Mouse (Mus musculus) forebrain, embryonic 11.5 days (tissue): ENCODE measurements around the gene Polr2c. TPM values are rescaled to one million over a fixed set of nuclear protein-coding genes. Genes with fewer than 3 reads are reported as not detected.

Source experiments
- ATAC-seq: fragments of 200-750 bp; cut with Nextera tagmentation; replicated peaks from 2 replicates; pipeline ENCODE4 v1.8.0; 2017; ENCODE audit warnings: moderate TSS enrichment; ENCODE audit not compliant: low FRiP score
- DNase-seq: peaks from one replicate; pipeline ENCODE4 v3.0.0-alpha.2; 2017; ENCODE audit warnings: low spot score
- H3K27ac ChIP-seq: fragments of 300-500 bp; sonication (generic); 2 replicates; pipeline ENCODE4 v1.5.1; 2014; ENCODE audit warnings: low read depth, low read length
- H3K27me3 ChIP-seq: fragments of 300-500 bp; sonication (generic); 2 replicates; pipeline ENCODE4 v1.6.1; 2014; ENCODE audit warnings: mild to moderate bottlenecking, low read length, mixed read lengths; ENCODE audit not compliant: control insufficient read depth, insufficient read depth
- H3K36me3 ChIP-seq: fragments of 300-500 bp; sonication (generic); 2 replicates; pipeline ENCODE4 v1.6.1; 2014; ENCODE audit warnings: mild to moderate bottlenecking, low read length, moderate library complexity, mixed read lengths; ENCODE audit not compliant: control insufficient read depth, insufficient read depth
- H3K4me1 ChIP-seq: fragments of 300-500 bp; sonication (generic); replicated peaks from 2 replicates; pipeline ENCODE4 v1.6.1; 2014; ENCODE audit warnings: low read length, mixed read lengths; ENCODE audit not compliant: control insufficient read depth, insufficient read depth
- H3K4me2 ChIP-seq: fragments of 300-500 bp; sonication (generic); 2 replicates; pipeline ENCODE4 v1.6.1; 2014; ENCODE audit warnings: low read depth, mild to moderate bottlenecking, low read length, moderate library complexity, mixed read lengths; ENCODE audit not compliant: severe bottlenecking
- H3K4me3 ChIP-seq: fragments of 300-500 bp; sonication (generic); 2 replicates; pipeline ENCODE4 v1.5.1; 2014; ENCODE audit warnings: low read depth, low read length
- H3K9ac ChIP-seq: fragments of 300-500 bp; sonication (generic); 2 replicates; pipeline ENCODE4 v1.6.1; 2014; ENCODE audit warnings: low read length
- H3K9me3 ChIP-seq: fragments of 300-500 bp; sonication (generic); 2 replicates; pipeline ENCODE4 v1.6.1; 2016; ENCODE audit warnings: low read length, mixed read lengths; ENCODE audit not compliant: control insufficient read depth
- whole genome bisulfite sequencing: fragments of 180-500 bp; shearing (Covaris S2); extraction: QIAGEN DNeasy Blood & Tissue Kit; methylation state at CpG from one replicate; pipeline ENCODE4 v1.1.7; 2014; 5-methylcytosine and 5-hydroxymethylcytosine counted together
- polyA plus RNA-seq: library from polyadenylated mRNA; unstranded; fragments of >200 nt; fragmentation: Nextera tagmentation; extraction: Ambion mirVana; gene quantifications from 2 replicates; pipeline ENCODE4 v1.2.1, GENCODE M21; 2014

The Polr2c gene
- polyA plus RNA-seq = 156 and 173 TPM in 2 replicates

GRCm38 (mm10) chr8:94857346-94858173, at the start of gene Polr2c:
Polr2c (plus strand) TSS chr8:94857450.
- H3K36me3 ChIP-seq = no peaks in the 10 kb centered on the region; the same call in 1 of the 2 replicates
- H3K9ac ChIP-seq = peak within 1 kb of the TSS; percentile 95

GRCm38 (mm10) chr8:94807506-94807905, 49.7 kb upstream of the Polr2c start:
- no peak overlapping the region for H3K9ac ChIP-seq
- peaks cover 1% of the 10 kb centered on the region; the same call in 1 of the 2 replicates for H3K4me1 ChIP-seq
- H3K9me3 ChIP-seq = no peaks in the 10 kb centered on the region
- 77% methylated on average over 7 of the region's 7 CpGs for WGBS
- no peak overlapping the region for H3K27ac ChIP-seq
- H3K27me3 ChIP-seq = no peaks in the 10 kb centered on the region
- no peak for DNase-seq
- no peak for ATAC-seq
- no peaks in the 10 kb centered on the region for H3K36me3 ChIP-seq
- no peak overlapping the region for H3K4me2 ChIP-seq
- H3K4me3 ChIP-seq = no peak overlapping the region

More at GRCm38 (mm10) chr8:94857346-94858173, at the start of gene Polr2c:
- ATAC-seq (peak; percentile 81), DNase-seq (peak; percentile 96)
- WGBS = under 1% methylated on average over 68 of the region's 68 CpGs
- 0 out of 2 replicates have a peak within 1 kb of the TSS, but pooled peaks have one; percentile 37 for H3K27ac ChIP-seq
- no peaks in the 10 kb centered on the region for H3K27me3 ChIP-seq
- H3K4me1 ChIP-seq = peaks cover 2% of the 10 kb centered on the region; the same call in 1 of the 2 replicates
- H3K4me3 ChIP-seq = peak within 1 kb of the TSS; percentile 95
- no peaks in the 10 kb centered on the region for H3K9me3 ChIP-seq
- H3K4me2 ChIP-seq = peak within 1 kb of the TSS; percentile 82

- Histone ChIP-seq H3K9ac (no peak overlapping the region), H3K27ac (no peak overlapping the region), H3K36me3 (no peaks in the 10 kb centered on the region), H3K4me2 (no peak overlapping the region), H3K4me1 (peaks cover 3% of the 10 kb centered on the region; the same call in 1 of the 2 replicates), H3K9me3 (no peaks in the 10 kb centered on the region), H3K27me3 (no peaks in the 10 kb centered on the region), H3K4me3 (no peak overlapping the region)
- DNase-seq = no peak
- no peak for ATAC-seq
- 86% methylated on average over 6 of the region's 6 CpGs for WGBS
Observed at GRCm38 (mm10) chr8:94808372-94808771, 48.9 kb upstream of the Polr2c start.

- H3K36me3 ChIP-seq = no peaks in the 10 kb centered on the region
- no peaks in the 10 kb centered on the region for H3K27me3 ChIP-seq
- WGBS = 72% methylated on average over 3 of the region's 3 CpGs
- no peak within 1 kb of the TSS for H3K4me2 ChIP-seq
- H3K4me1 ChIP-seq = peaks cover 3% of the 10 kb centered on the region; the same call in 1 of the 2 replicates
- no peak within 1 kb of the TSS for H3K27ac ChIP-seq
- no peak for DNase-seq
- H3K9ac ChIP-seq = no peak within 1 kb of the TSS
- H3K4me3 ChIP-seq = no peak within 1 kb of the TSS
- ATAC-seq = no peak
- H3K9me3 ChIP-seq = no peaks in the 10 kb centered on the region
Observed at GRCm38 (mm10) chr8:94810153-94810552, 47.1 kb upstream of the Polr2c start, which contains the start of gene Ccl17. Ccl17 (plus strand) TSS chr8:94810453.

GRCm38 (mm10) chr8:94810855-94811254, 46.4 kb upstream of the Polr2c start:
- no peaks in the 10 kb centered on the region for H3K36me3 ChIP-seq
- no peaks in the 10 kb centered on the region for H3K9me3 ChIP-seq
- no peaks in the 10 kb centered on the region for H3K27me3 ChIP-seq
- H3K4me2 ChIP-seq = no peak overlapping the region
- ATAC-seq (no peak), DNase-seq (no peak)
- H3K4me1 ChIP-seq = peaks cover 3% of the 10 kb centered on the region; the same call in 1 of the 2 replicates
- no peak overlapping the region for H3K9ac ChIP-seq
- H3K27ac ChIP-seq = no peak overlapping the region
- H3K4me3 ChIP-seq = no peak overlapping the region
- 92% methylated on average over 5 of the region's 5 CpGs for WGBS

- 74% methylated on average over 6 of the region's 6 CpGs for WGBS
- DNase-seq (no peak), ATAC-seq (no peak)
- Histone ChIP-seq H3K36me3 (no peaks in the 10 kb centered on the region), H3K27me3 (no peaks in the 10 kb centered on the region), H3K4me2 (no peak overlapping the region), H3K9ac (no peak overlapping the region), H3K4me1 (peaks cover 3% of the 10 kb centered on the region; the same call in 1 of the 2 replicates), H3K27ac (no peak overlapping the region), H3K4me3 (no peak overlapping the region), H3K9me3 (no peaks in the 10 kb centered on the region)
Observed at GRCm38 (mm10) chr8:94811654-94812053, 45.6 kb upstream of the Polr2c start.

- 27% methylated on average over 6 of the region's 6 CpGs for WGBS
- Histone ChIP-seq H3K36me3 (no peaks in the 10 kb centered on the region), H3K9me3 (no peaks in the 10 kb centered on the region), H3K27me3 (no peaks in the 10 kb centered on the region), H3K4me3 (no peak overlapping the region), H3K4me2 (peak overlapping the region; percentile 28; the same call in 1 of the 2 replicates), H3K9ac (0 out of 2 replicates have a peak overlapping the region, but pooled peaks have one; percentile 24), H3K27ac (no peak overlapping the region), H3K4me1 (peaks cover 3% of the 10 kb centered on the region; the same call in 1 of the 2 replicates)
- ATAC-seq (peak; percentile 61), DNase-seq (peak; percentile 85)
Observed at GRCm38 (mm10) chr8:94812645-94813098, 44.6 kb upstream of the Polr2c start.

- H3K27ac ChIP-seq = no peak overlapping the region
- DNase-seq (no peak), ATAC-seq (no peak)
- no peak overlapping the region for H3K4me3 ChIP-seq
- no peak overlapping the region for H3K9ac ChIP-seq
- no peaks in the 10 kb centered on the region for H3K36me3 ChIP-seq
- H3K4me1 ChIP-seq = peaks cover 3% of the 10 kb centered on the region; the same call in 1 of the 2 replicates
- no peaks in the 10 kb centered on the region for H3K27me3 ChIP-seq
- WGBS = 0% methylated on average over 1 of the region's 1 CpGs
- no peak overlapping the region for H3K4me2 ChIP-seq
- H3K9me3 ChIP-seq = no peaks in the 10 kb centered on the region
Observed at GRCm38 (mm10) chr8:94814556-94814955, 42.7 kb upstream of the Polr2c start.
